Mouse (Mus musculus) embryonic facial prominence, embryonic 14.5 days (tissue): ENCODE measurements around the gene Trim13. TPM values are rescaled to one million over a fixed set of nuclear protein-coding genes. Genes with fewer than 3 reads are reported as not detected.

ENCODE experiments used
- ATAC-seq: fragments of 200-750 bp; cut with Nextera tagmentation; 2 replicates; pipeline ENCODE4 v1.8.0; 2017; ENCODE audit warnings: low read depth, moderate number of reproducible peaks, moderate TSS enrichment
- DNase-seq: peaks from one replicate; pipeline ENCODE4 v3.0.0-alpha.2; 2015; ENCODE audit warnings: low spot score
- H3K27ac ChIP-seq: fragments of 300-500 bp; sonication (generic); replicated peaks from 2 replicates; pipeline ENCODE4 v1.5.1; 2014; ENCODE audit warnings: low read depth, mild to moderate bottlenecking, low read length, moderate library complexity
- H3K27me3 ChIP-seq: fragments of 300-500 bp; sonication (generic); replicated peaks from 2 replicates; pipeline ENCODE4 v1.6.1; 2014; ENCODE audit warnings: low read length; ENCODE audit not compliant: control insufficient read depth, insufficient read depth
- H3K36me3 ChIP-seq: fragments of 300-500 bp; sonication (generic); 2 replicates; pipeline ENCODE4 v1.6.1; 2014; ENCODE audit warnings: low read length, mixed read lengths; ENCODE audit not compliant: control insufficient read depth, insufficient read depth
- H3K4me1 ChIP-seq: fragments of 300-500 bp; sonication (generic); 2 replicates; pipeline ENCODE4 v1.6.1; 2014; ENCODE audit warnings: antibody characterized with exemption, low read length; ENCODE audit not compliant: control insufficient read depth, insufficient read depth
- H3K4me2 ChIP-seq: fragments of 300-500 bp; sonication (generic); 2 replicates; pipeline ENCODE4 v1.6.1; 2014; ENCODE audit warnings: low read depth, mild to moderate bottlenecking, low read length, moderate library complexity, mixed read lengths
- H3K4me3 ChIP-seq: fragments of 300-500 bp; sonication (generic); 2 replicates; pipeline ENCODE4 v1.5.1; 2014; ENCODE audit warnings: low read depth, mild to moderate bottlenecking, low read length
- H3K9ac ChIP-seq: fragments of 300-500 bp; sonication (generic); 2 replicates; pipeline ENCODE4 v1.6.1; 2014; ENCODE audit warnings: low read depth, mild to moderate bottlenecking, low read length, moderate library complexity, mixed read lengths
- H3K9me3 ChIP-seq: fragments of 300-500 bp; sonication (generic); 2 replicates; pipeline ENCODE4 v1.6.1; 2016; ENCODE audit warnings: low read length; ENCODE audit not compliant: control insufficient read depth
- WGBS: fragments of 180-500 bp; shearing (Covaris S2); extraction: QIAGEN DNeasy Blood & Tissue Kit; methylation state at CpG from one replicate; pipeline ENCODE4 v1.1.7; 2014; 5-methylcytosine and 5-hydroxymethylcytosine counted together
- microRNA counts: library from miRNA; unstranded; fragments of <30 nt; microRNA quantifications from one replicate; lab custom pipeline; 2017
- microRNA-seq: library from miRNA; unstranded; fragments of <30 nt; microRNA quantifications from one replicate; pipeline ENCODE4, GENCODE M21; 2016; ENCODE audit warnings: borderline number of aligned reads
- polyA plus RNA-seq: library from polyadenylated mRNA; unstranded; fragments of >200 nt; fragmentation: Nextera tagmentation; extraction: Ambion mirVana; gene quantifications from 2 replicates; pipeline ENCODE4 v1.2.1, GENCODE M21; 2014

Gene Trim13
- polyA plus RNA-seq, 1 experiment from 2014 or later = 22.3 TPM

DNA sequence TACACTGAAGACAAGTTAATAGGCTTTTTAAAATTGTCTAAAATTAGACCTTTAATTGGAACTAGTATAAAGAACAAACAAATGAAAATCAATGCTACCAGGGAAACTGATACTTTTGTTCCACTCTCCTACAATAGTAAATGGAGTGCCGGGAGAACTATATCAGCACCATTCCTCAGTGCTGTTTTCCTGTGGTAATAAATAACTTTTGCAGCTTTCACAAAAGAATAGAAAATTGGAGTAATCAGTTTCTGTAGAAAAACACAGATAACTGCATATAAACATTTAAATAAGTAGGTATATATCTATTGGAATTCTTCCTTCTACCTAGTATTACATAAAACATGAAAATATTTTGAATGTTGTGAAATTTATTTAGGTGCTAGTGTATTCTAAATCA, 47.5 kb downstream of the Trim13 start:
- DNase-seq (no peak), ATAC-seq (no peak)
- Histone ChIP-seq H3K4me2 (peak overlapping the region; percentile 36; the same call in 1 of the 2 replicates), H3K9me3 (no peaks in the 10 kb centered on the region), H3K4me1 (no peaks in the 10 kb centered on the region), H3K27me3 (no peaks in the 10 kb centered on the region), H3K27ac (no peak overlapping the region), H3K4me3 (no peak overlapping the region), H3K36me3 (no peaks in the 10 kb centered on the region), H3K9ac (no peak overlapping the region)
- 47% methylated on average over 1 of the region's 1 CpGs for WGBS

DNA sequence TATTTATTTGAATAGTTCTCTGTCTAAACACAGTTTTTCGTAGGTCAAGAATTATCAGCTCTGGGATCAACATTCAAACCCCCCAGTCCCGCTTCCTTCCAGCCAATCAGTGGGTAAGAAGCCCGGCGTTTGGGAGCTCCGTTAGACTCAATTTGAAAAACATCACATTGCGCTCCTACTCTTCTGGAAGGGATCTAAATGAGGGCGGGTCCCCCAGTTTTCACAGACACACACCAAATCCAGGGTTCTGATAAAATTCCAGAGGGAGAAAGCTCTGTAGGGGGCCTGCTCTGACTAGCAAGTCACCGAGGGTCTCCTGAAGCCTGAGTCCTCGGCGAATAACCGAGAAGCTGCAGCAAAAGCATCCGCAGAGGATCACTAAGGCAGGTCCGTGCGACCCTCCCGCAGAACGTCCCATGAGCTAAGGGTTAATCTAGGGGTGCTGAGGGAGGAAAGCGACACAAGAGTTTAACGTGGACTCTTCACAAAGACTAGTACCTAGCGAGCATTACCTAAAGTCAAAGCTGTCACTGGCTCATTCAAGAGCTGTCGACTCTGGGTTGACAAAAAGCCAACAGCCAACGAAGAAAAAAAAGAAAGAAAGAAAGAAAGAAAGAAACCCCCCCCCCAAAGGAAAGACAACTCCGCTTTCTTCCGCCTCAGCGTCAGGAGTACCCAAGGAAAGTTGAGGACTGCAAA, 49.3 kb downstream of the Trim13 start:
- no peaks in the 10 kb centered on the region for H3K9me3 ChIP-seq
- H3K9ac ChIP-seq = peak overlapping the region; percentile 96
- H3K4me2 ChIP-seq = peak overlapping the region; percentile 82
- WGBS = under 1% methylated on average over 24 of the region's 24 CpGs
- peak overlapping the region; percentile 94 for H3K4me3 ChIP-seq
- peak; percentile 79 for DNase-seq
- no peaks in the 10 kb centered on the region for H3K36me3 ChIP-seq
- peak overlapping the region; percentile 95 for H3K27ac ChIP-seq
- ATAC-seq = no peak
- no peaks in the 10 kb centered on the region for H3K27me3 ChIP-seq
- no peaks in the 10 kb centered on the region for H3K4me1 ChIP-seq

GRCm38 (mm10) chr14:61647881-61648684, 50.0 kb downstream of the Trim13 start:
- peak; percentile 74 for DNase-seq
- Histone ChIP-seq H3K4me2 (peak overlapping the region; percentile 82), H3K9ac (peak overlapping the region; percentile 96), H3K9me3 (no peaks in the 10 kb centered on the region), H3K27me3 (no peaks in the 10 kb centered on the region), H3K36me3 (no peaks in the 10 kb centered on the region), H3K4me3 (peak overlapping the region; percentile 94), H3K27ac (peak overlapping the region; percentile 95), H3K4me1 (no peaks in the 10 kb centered on the region)
- WGBS = under 1% methylated on average over 38 of the region's 95 CpGs
- peak; percentile 69 for ATAC-seq

DNA sequence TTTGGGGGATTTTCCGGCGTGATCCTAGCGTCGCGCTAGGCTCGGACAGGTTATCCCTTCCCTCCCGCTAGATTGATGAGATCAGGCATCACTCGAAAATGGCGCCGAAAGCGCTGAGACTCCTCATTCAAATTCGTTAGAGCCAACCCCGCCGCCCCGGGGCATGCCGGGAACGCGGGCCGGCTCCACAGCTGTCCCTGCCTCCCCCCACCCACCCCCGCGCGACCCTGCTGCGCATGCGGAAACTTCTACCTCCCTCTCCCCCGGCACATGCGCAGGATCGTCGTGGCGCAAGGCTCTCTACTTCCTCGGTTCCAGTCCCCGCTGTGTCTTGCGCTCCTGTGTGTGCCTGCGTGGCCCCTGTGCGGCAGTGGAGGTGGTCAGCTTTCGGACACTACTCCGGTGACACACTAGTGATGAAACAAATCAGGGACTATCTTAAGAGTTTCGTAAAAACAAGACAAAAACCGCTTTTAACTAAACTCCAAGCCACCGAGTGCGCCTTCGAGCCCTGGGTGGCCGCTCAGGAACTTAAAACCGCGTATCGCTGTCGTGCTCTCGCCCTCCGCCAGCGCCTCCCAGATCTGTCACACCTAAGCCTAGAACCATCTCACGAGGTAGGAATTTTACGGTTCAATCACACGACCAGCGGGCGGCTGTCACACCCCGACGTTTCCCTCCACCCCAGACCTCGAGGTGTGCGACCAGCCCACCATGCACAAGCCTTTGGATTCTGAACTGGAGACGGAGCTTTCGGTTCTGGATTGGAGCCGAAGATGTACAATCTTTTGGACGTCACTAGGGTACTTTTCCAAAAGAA, 50.8 kb downstream of the Trim13 start:
- H3K27me3 ChIP-seq = no peaks in the 10 kb centered on the region
- ATAC-seq (peak; percentile 95), DNase-seq (peak; percentile 98)
- WGBS = 2% methylated on average over 62 of the region's 62 CpGs
- no peaks in the 10 kb centered on the region for H3K9me3 ChIP-seq
- H3K36me3 ChIP-seq = no peaks in the 10 kb centered on the region
- H3K4me2 ChIP-seq = peak overlapping the region; percentile 82
- peak overlapping the region; percentile 95 for H3K27ac ChIP-seq
- H3K4me1 ChIP-seq = no peaks in the 10 kb centered on the region
- H3K4me3 ChIP-seq = peak overlapping the region; percentile 94
- H3K9ac ChIP-seq = peak overlapping the region; percentile 96

DNA sequence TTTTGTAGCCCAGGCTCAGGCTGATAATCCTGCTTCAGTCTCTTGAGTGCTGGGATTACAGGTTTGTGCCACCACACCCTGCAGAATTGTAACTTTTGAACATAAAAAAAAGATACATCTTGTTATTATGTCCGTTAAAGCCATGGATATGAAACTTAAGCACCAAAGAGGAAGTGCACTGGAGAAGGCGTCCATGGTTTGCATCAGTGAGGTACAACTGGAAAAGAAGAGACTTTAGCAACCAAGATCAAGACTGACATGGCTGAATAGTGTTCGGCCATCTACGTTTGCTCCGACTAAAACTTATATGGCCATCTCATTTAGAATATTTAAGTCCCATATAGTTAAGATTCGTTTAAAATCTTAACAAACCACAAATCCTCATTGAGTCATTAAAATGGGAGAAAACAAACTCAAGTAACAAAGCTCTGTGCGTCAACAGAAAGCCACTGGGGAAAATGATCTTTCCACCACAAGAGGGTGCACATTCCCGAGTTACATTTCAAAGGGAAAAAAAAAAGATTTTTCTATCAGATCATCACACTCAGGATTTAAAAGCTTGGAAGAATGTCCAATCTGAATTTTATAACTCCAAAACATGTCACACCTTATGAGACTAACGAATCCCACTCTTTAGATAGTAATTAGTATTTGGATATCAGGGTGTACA, 52.4 kb downstream of the Trim13 start:
- H3K4me1 ChIP-seq = no peaks in the 10 kb centered on the region
- H3K4me2 ChIP-seq = no peak overlapping the region
- H3K27ac ChIP-seq = no peak overlapping the region; the same call in 1 of the 2 replicates
- DNase-seq (peak; percentile 51), ATAC-seq (no peak)
- H3K27me3 ChIP-seq = no peaks in the 10 kb centered on the region
- WGBS = 39% methylated on average over 9 of the region's 9 CpGs
- H3K36me3 ChIP-seq = no peaks in the 10 kb centered on the region
- H3K4me3 ChIP-seq = no peak overlapping the region
- no peaks in the 10 kb centered on the region for H3K9me3 ChIP-seq
- no peak overlapping the region for H3K9ac ChIP-seq

MicroRNAs encoded within 50 kb of the gene (microRNA counts, 519-probe panel; counts per million panel counts)
- 3,860 counts per million, percentile 90 among the panel's probes with 10 or more counts for microRNA mmu-miR-15a (lab: Ali Mortazavi, UCI)
- microRNA mmu-miR-16 (lab: Ali Mortazavi, UCI) = 4,573 counts per million, percentile 98 among the panel's probes with 10 or more counts

Small RNAs within 50 kb of the gene (microRNA-seq; reads per million reads assigned to microRNA genes)
- 4,596 reads per million, percentile 89 among the genes with 10 or more reads in this experiment for gene Mir15a
- 2,770 reads per million, percentile 85 among the genes with 10 or more reads in this experiment for gene Mir16-1

Other genes with a start within 250 kb of the Trim13 start
- 11.9 and 12.1 TPM in 2 replicates for gene Ebpl, start 237.8 kb upstream of the Trim13 start, polyA plus RNA-seq
- gene Kpna3, start 158.4 kb upstream of the Trim13 start, polyA plus RNA-seq = 59.1 and 59.8 TPM in 2 replicates
- gene Spryd7, start 41.4 kb upstream of the Trim13 start, polyA plus RNA-seq = 25.7 and 27.8 TPM in 2 replicates
- gene Kcnrg, start 9.2 kb downstream of the Trim13 start, polyA plus RNA-seq = 0.85 and 1.2 TPM in 2 replicates